Mouse (Mus musculus) liver, adult 2 months (tissue): ENCODE data around the gene Nedd4. TPM values are rescaled to one million over a fixed set of nuclear protein-coding genes. Genes with fewer than 3 reads are reported as not detected.
A peak's percentile ranks its signal among the peaks of the same experiment; 100 is the strongest.

ENCODE experiments used
- DNase-seq: peaks from one replicate; pipeline ENCODE4 v3.0.0-alpha.2; 2011; ENCODE audit warnings: low read depth, low spot score; ENCODE audit errors: extremely low read depth
- H3K27ac ChIP-seq: fragments of 200-500 bp; replicated peaks from 2 replicates; pipeline ENCODE4 v1.5.1; 2012; ENCODE audit warnings: low read depth, mild to moderate bottlenecking, control low read depth, inconsistent platforms, low read length; ENCODE audit not compliant: insufficient read depth
- H3K27me3 ChIP-seq: fragments of 200-500 bp; 2 replicates; pipeline ENCODE4 v1.6.1; 2012; ENCODE audit warnings: mild to moderate bottlenecking, moderate library complexity, low read length, inconsistent platforms; ENCODE audit not compliant: control insufficient read depth, insufficient read depth
- H3K36me3 ChIP-seq: fragments of 200-500 bp; 2 replicates; pipeline ENCODE4 v1.6.1; 2012; ENCODE audit warnings: low read length, inconsistent platforms; ENCODE audit not compliant: control insufficient read depth, insufficient read depth
- H3K4me1 ChIP-seq: fragments of 200-500 bp; 2 replicates; pipeline ENCODE4 v1.6.1; 2011; ENCODE audit warnings: low read length; ENCODE audit not compliant: control insufficient read depth, insufficient read depth
- H3K4me3 ChIP-seq: fragments of 200-500 bp; 2 replicates; pipeline ENCODE4 v1.5.1; 2011; ENCODE audit warnings: low read depth, mild to moderate bottlenecking, control low read depth, low read length, moderate library complexity; ENCODE audit not compliant: insufficient read depth
- H3K79me2 ChIP-seq: fragments of 200-500 bp; 2 replicates; pipeline ENCODE4 v1.6.1; 2012; ENCODE audit warnings: inconsistent platforms, mild to moderate bottlenecking, low read length, moderate library complexity; ENCODE audit not compliant: control insufficient read depth, insufficient read depth
- H3K9ac ChIP-seq: fragments of 200-500 bp; 2 replicates; pipeline ENCODE4 v1.6.1; 2012; ENCODE audit warnings: low read depth, mild to moderate bottlenecking, control low read depth, inconsistent platforms, low read length
- CTCF ChIP-seq: fragments of 200-500 bp; IDR thresholded peaks from 2 replicates; pipeline ENCODE4 v1.5.1; 2011; ENCODE audit warnings: low read depth, low read length, control low read depth
- POLR2A ChIP-seq: fragments of 200-500 bp; IDR thresholded peaks from 2 replicates; pipeline ENCODE4 v1.6.1; 2011; ENCODE audit warnings: low read length, control low read depth; ENCODE audit not compliant: insufficient read depth; ENCODE audit errors: extremely low read depth
- WGBS: fragments of 180-500 bp; shearing (Covaris S2); methylation state at CpG from one replicate; pipeline ENCODE4 v1.1.7; 2018; 5-methylcytosine and 5-hydroxymethylcytosine counted together
- polyA plus RNA-seq: library from polyadenylated mRNA; depleted of rRNA; stranded (reverse); fragments of >200 nt; gene quantifications from 2 replicates; pipeline ENCODE4 v1.2.3, GENCODE M21; 2012
- total RNA-seq: library from RNA; depleted of rRNA; stranded (reverse); fragments of >200 nt; gene quantifications from 2 replicates; pipeline ENCODE4 v1.2.3, GENCODE M21; 2014

Nedd4 gene
- total and polyA plus RNA-seq, 2 experiments, result 51.7 to 123 TPM

DNA sequence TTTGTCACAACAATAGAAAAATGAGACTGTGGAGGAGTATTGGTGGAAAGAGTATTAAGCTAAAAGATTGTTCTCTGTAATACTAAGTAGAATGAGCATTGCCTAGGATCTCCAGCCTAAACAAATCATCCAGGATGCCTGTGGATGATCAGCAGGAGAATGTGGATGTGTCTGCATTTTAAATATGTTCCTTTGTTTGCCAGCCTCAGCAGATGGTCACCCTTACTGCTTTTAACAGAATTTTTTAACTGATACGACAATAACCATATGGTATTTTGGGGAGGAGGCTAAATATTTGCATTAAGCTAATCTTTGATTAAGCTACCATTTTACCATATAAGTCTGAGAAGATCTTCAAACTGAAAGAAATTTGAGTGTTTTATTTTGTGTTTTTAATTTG, 34.5 kb upstream of the Nedd4 start:
- TF ChIP-seq POLR2A, result no peak
- TF ChIP-seq CTCF, result no peak
- no peak overlapping the region for H3K9ac ChIP-seq
- H3K4me1 ChIP-seq, result peaks cover 9% of the 10 kb centered on the region; the same call in 1 of the 2 replicates
- no peak for DNase-seq
- H3K36me3 ChIP-seq, result peaks cover 4% of the 10 kb centered on the region; the same call in 1 of the 2 replicates
- H3K79me2 ChIP-seq, result no peaks in the 10 kb centered on the region
- H3K27me3 ChIP-seq, result no peaks in the 10 kb centered on the region
- no peak overlapping the region for H3K27ac ChIP-seq
- WGBS, result 96% methylated on average over 1 of the region's 1 CpGs
- no peak overlapping the region for H3K4me3 ChIP-seq

DNA sequence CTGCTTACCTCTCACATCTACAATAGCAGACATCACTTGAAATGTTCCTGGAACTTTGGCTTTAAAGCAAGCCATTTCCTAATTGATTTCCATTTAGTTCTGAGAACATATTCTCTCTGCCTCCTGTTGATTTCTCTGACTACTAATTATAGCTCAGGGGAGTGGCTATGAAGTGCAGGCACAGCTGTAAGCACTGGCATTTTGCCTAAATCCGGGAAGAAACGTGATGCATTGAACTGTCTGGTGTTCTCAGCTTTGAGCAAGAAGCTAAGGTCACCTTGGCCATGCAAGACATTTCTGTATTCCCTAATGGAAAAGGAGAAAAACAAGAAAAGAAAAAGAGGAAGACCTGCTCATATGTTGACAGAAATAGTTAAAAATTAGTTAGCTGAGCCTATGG, 33.6 kb upstream of the Nedd4 start:
- no peaks in the 10 kb centered on the region; the same call in 1 of the 2 replicates for H3K36me3 ChIP-seq
- H3K79me2 ChIP-seq, result no peaks in the 10 kb centered on the region
- H3K4me1 ChIP-seq, result peaks cover 9% of the 10 kb centered on the region; the same call in 1 of the 2 replicates
- H3K27ac ChIP-seq, result no peak overlapping the region; the same call in 1 of the 2 replicates
- peak; percentile 52 for DNase-seq
- H3K27me3 ChIP-seq, result no peaks in the 10 kb centered on the region
- H3K4me3 ChIP-seq, result no peak overlapping the region
- TF ChIP-seq CTCF (no peak), POLR2A (no peak)
- WGBS, result 3% methylated on average over 2 of the region's 2 CpGs
- H3K9ac ChIP-seq, result no peak overlapping the region

DNA sequence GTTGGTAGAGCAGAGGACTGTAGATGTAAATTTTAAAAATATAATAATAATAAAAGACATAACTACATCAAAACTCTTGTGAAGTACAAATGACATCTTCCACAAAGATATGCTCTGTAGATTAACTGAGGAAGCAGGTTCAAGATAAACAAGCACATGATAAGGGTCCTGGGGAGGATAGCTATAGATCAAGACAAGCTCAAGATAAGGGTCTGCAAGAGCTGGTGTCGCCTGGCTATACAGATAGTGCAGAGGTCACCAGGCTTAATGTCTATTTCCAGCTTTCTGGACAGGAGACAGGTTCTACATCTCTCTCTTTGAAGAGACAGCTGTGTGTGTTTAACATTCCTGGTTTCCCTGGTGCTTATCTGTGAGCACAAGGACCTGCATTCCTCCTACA, 29.9 kb upstream of the Nedd4 start:
- no peak overlapping the region for H3K9ac ChIP-seq
- H3K4me1 ChIP-seq, result peaks cover 9% of the 10 kb centered on the region; the same call in 1 of the 2 replicates
- no peaks in the 10 kb centered on the region for H3K79me2 ChIP-seq
- no peak overlapping the region for H3K4me3 ChIP-seq
- no peak overlapping the region for H3K27ac ChIP-seq
- no peaks in the 10 kb centered on the region for H3K27me3 ChIP-seq
- H3K36me3 ChIP-seq, result no peaks in the 10 kb centered on the region
- WGBS, result 62% methylated on average over 1 of the region's 1 CpGs
- TF ChIP-seq CTCF (no peak), POLR2A (no peak)
- no peak for DNase-seq

DNA sequence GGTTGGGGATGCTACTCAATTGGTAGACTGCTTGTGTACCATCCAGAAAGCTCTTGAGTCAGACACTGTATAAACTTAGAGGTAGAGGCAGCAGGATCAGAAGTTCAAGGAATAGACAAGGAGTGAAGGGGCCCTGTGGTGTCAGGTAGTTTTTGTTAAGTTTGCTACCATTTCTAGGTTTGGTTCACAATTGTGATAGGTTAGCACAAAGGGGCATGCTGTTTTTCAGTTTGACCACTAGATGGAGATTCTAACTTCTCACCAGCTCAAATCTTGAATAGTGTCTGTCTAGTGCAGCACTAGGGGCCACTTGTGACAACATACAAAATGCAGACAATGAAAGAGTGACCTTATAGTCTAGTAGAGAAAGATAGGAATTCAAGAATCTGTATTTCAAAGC, 27.0 kb upstream of the Nedd4 start:
- peaks cover 3% of the 10 kb centered on the region; the same call in 1 of the 2 replicates for H3K4me1 ChIP-seq
- H3K36me3 ChIP-seq, result no peaks in the 10 kb centered on the region
- no peak overlapping the region for H3K27ac ChIP-seq
- no peaks in the 10 kb centered on the region for H3K79me2 ChIP-seq
- no peak overlapping the region for H3K4me3 ChIP-seq
- no peak overlapping the region for H3K9ac ChIP-seq
- no peaks in the 10 kb centered on the region for H3K27me3 ChIP-seq
- TF ChIP-seq POLR2A, result no peak
- peak; percentile 36; the same call in 1 of the 2 replicates for TF ChIP-seq CTCF
- DNase-seq, result peak; percentile 50

DNA sequence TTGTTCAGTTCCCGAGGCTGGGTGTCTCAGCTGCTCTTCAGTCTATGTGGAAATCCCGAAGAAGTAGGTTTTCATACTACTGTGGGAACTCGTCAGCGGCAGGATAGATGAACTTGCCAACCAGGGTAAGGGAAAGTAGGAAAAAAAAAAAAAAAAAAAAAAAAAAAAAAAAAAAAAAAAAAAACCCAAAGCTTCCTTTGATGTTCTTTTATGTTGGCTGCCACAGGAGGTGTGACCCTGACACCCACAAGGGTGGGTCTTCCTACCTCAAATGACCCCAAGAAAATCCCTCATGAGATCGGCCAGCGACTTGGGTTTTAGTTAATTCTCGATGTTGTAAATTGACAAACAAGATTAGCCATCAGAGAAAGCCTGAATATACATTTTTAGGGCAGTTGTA, 25.6 kb upstream of the Nedd4 start:
- peaks cover 8% of the 10 kb centered on the region for H3K4me1 ChIP-seq
- no peak for DNase-seq
- no peak overlapping the region for H3K27ac ChIP-seq
- no peaks in the 10 kb centered on the region for H3K27me3 ChIP-seq
- no peaks in the 10 kb centered on the region for H3K79me2 ChIP-seq
- WGBS, result 88% methylated on average over 7 of the region's 7 CpGs
- H3K9ac ChIP-seq, result no peak overlapping the region
- H3K36me3 ChIP-seq, result no peaks in the 10 kb centered on the region
- TF ChIP-seq CTCF, result no peak
- no peak for TF ChIP-seq POLR2A
- H3K4me3 ChIP-seq, result no peak overlapping the region

DNA sequence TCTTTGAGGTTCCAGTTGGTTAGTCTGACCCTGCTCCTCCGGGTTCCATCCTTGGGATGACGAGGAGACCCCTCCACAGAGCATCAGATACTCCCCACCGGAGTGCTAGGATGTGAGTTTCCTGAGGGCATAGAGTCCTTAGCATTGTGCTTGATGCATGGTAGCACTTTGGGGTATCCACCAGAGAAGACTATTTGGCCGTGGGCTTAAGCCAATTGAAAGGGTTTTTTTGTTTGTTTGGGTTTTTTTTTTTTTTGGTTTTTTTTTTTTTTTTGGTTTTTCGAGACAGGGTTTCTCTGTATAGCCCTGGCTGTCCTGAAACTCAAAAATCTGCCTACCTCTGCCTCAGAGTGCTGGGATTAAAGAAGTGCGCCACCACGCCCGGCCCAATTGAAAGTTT, 24.9 kb upstream of the Nedd4 start:
- H3K79me2 ChIP-seq, result no peaks in the 10 kb centered on the region
- peaks cover 8% of the 10 kb centered on the region for H3K4me1 ChIP-seq
- H3K9ac ChIP-seq, result no peak overlapping the region
- no peaks in the 10 kb centered on the region for H3K36me3 ChIP-seq
- H3K27ac ChIP-seq, result no peak overlapping the region
- 91% methylated on average over 8 of the region's 8 CpGs for WGBS
- TF ChIP-seq CTCF, result no peak
- no peak for TF ChIP-seq POLR2A
- H3K27me3 ChIP-seq, result no peaks in the 10 kb centered on the region
- no peak overlapping the region for H3K4me3 ChIP-seq
- no peak for DNase-seq
